Mouse (Mus musculus): ENCODE results near the gene Rfx8.

DNA sequence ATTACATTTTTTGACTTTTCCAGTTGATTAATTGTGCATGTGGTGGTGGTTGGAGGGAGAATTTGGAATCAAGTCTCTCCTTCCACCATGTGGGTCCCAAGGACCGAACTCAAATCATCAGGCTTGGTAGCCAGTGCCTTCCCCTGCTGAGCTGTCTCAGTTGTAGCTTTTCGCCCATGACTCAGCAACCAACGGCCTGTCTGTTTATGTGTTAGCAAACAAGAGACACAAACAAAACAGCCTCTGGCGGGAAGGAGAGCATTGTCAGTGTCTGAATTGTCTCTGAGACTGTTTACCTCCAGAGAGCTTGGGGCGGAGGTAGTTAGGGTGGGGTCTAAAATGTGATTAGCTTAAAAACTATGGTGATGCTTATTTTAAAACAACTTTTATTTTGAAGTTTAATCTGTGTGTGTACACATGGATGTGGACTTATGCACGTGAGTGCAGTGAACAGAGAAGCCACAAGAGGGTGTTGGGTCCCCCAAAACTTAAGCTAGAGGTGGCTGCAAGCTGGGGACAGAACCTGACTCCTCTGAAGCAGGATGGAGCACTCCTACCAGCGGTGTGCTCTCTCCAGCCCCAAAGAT, 56.7 kb downstream of the Rfx8 start:
- TF ChIP-seq POLR2A (IDR thresholded peaks at IDR 0.05; ENCODE audit: low read depth, low read length) (no peak), CTCF (conservative IDR thresholded peaks at IDR 0.05; ENCODE audit: insufficient read depth, insufficient read length, low read depth, low read length) (no peak)
